Mouse (Mus musculus) thymus, adult 2 months (tissue): ENCODE data around the gene Phtf2.

Experiments
- CTCF ChIP-seq: fragments of 200-500 bp; IDR thresholded peaks from 2 replicates; pipeline ENCODE4 v1.5.1; 2012; ENCODE audit warnings: mild to moderate bottlenecking, control low read depth, low read length, moderate library complexity, borderline replicate concordance; ENCODE audit not compliant: control insufficient read depth, poor library complexity, insufficient read depth; ENCODE audit errors: extremely low read depth
- POLR2A ChIP-seq: fragments of 200-500 bp; IDR thresholded peaks from 2 replicates; pipeline ENCODE4 v1.6.1; 2012; ENCODE audit warnings: mild to moderate bottlenecking, low read length, control low read depth, moderate library complexity; ENCODE audit not compliant: control insufficient read depth, poor library complexity, insufficient read depth; ENCODE audit errors: extremely low read depth

GRCm38 (mm10) chr5:20855066-20855465, 26.9 kb downstream of the Phtf2 start:
- TF ChIP-seq CTCF (no peak), POLR2A (no peak)
